Mouse (Mus musculus) heart, embryonic 11.5 days (tissue): ENCODE results near the gene Sdr9c7. TPM values are rescaled to one million over a fixed set of nuclear protein-coding genes. Genes with fewer than 3 reads are reported as not detected.

ENCODE experiments used
- ATAC-seq: fragments of 200-750 bp; cut with Nextera tagmentation; replicated peaks from 2 replicates; pipeline ENCODE4 v1.8.0; 2017; ENCODE audit warnings: moderate library complexity; ENCODE audit not compliant: insufficient number of reproducible peaks, low FRiP score, low TSS enrichment
- H3K27ac ChIP-seq: fragments of 300-500 bp; sonication (generic); 2 replicates; pipeline ENCODE4 v1.5.1; 2014; ENCODE audit warnings: mild to moderate bottlenecking, low read depth, low read length
- H3K27me3 ChIP-seq: fragments of 300-500 bp; sonication (generic); 2 replicates; pipeline ENCODE4 v1.6.1; 2014; ENCODE audit warnings: mild to moderate bottlenecking, low read length, mixed read lengths; ENCODE audit not compliant: control insufficient read depth, insufficient read depth
- H3K36me3 ChIP-seq: fragments of 300-500 bp; sonication (generic); 2 replicates; pipeline ENCODE4 v1.6.1; 2014; ENCODE audit warnings: mild to moderate bottlenecking, low read length, moderate library complexity, mixed read lengths; ENCODE audit not compliant: control insufficient read depth, insufficient read depth
- H3K4me1 ChIP-seq: fragments of 300-500 bp; sonication (generic); 2 replicates; pipeline ENCODE4 v1.6.1; 2014; ENCODE audit warnings: low read length; ENCODE audit not compliant: control insufficient read depth, insufficient read depth
- H3K4me2 ChIP-seq: fragments of 300-500 bp; sonication (generic); 2 replicates; pipeline ENCODE4 v1.6.1; 2014; ENCODE audit warnings: mild to moderate bottlenecking, moderate library complexity
- H3K4me3 ChIP-seq: fragments of 300-500 bp; sonication (generic); 2 replicates; pipeline ENCODE4 v1.5.1; 2014; ENCODE audit warnings: low read depth, low read length
- H3K9ac ChIP-seq: fragments of 300-500 bp; sonication (generic); 2 replicates; pipeline ENCODE4 v1.6.1; 2014; ENCODE audit warnings: mild to moderate bottlenecking, low read depth, low read length, moderate library complexity
- H3K9me3 ChIP-seq: fragments of 300-500 bp; sonication (generic); replicated peaks from 2 replicates; pipeline ENCODE4 v1.6.1; 2016; ENCODE audit warnings: low read length; ENCODE audit not compliant: control insufficient read depth
- WGBS: fragments of 180-500 bp; shearing (Covaris S2); extraction: QIAGEN DNeasy Blood & Tissue Kit; methylation state at CpG from one replicate; pipeline ENCODE4 v1.1.7; 2014; ENCODE audit not compliant: insufficient replicate concordance; 5-methylcytosine and 5-hydroxymethylcytosine counted together
- polyA plus RNA-seq: library from polyadenylated mRNA; unstranded; fragments of >200 nt; fragmentation: Nextera tagmentation; extraction: Ambion mirVana; gene quantifications from 2 replicates; pipeline ENCODE4 v1.2.1, GENCODE M21; 2014

Sdr9c7 gene
- polyA plus RNA-seq: not detected in 2 replicates

DNA sequence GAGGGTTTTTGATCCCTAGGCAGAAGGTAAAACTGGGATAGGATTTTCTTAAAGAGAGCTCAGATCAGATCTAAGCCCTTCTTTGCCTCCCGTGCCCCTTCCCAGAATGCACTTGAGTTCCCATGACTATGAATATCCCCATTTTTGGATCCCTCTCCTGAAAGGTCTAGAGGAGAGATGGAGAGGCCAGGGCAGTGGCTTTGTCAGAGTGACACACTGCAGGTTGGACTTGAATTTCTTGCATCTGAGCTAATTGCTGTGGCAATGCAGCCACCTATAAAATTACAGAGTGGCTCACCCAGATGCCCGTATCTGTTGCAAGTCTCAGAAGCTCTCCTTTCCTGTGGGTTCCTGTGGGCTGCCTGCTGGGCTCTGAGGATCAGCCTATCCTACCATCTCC is at the start of gene Sdr9c7:
Sdr9c7 (plus strand) TSS at position 301 of the 400 bp plus-strand sequence.
- Histone ChIP-seq H3K27me3 (no peaks in the 10 kb centered on the region; the same call in 1 of the 2 replicates), H3K4me3 (no peak within 1 kb of the TSS), H3K4me2 (no peak within 1 kb of the TSS), H3K36me3 (no peaks in the 10 kb centered on the region), H3K27ac (no peak within 1 kb of the TSS), H3K4me1 (no peaks in the 10 kb centered on the region), H3K9ac (no peak within 1 kb of the TSS), H3K9me3 (no peaks in the 10 kb centered on the region)
- WGBS: 73% methylated on average over 2 of the region's 2 CpGs
- no peak for ATAC-seq

DNA sequence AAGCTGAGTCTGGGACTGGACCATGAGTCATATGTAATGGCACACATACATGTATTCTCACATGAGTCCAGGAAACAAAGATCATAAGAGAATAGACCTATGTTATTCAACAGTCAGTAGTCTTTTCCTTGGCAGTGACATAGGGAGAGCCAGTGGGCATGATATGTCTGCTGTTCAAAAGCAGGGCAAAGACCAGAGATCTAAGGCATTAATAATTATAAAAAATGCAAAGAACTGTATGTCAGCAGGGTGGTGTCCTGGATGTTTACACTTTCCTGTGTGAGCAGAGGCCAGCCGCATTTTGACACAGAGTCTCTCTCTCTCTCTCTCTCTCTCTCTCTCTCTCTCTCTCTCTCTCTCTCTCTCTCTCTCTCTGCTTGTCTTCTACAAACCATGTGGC is 48.7 kb upstream of the Sdr9c7 start, which contains the start of gene Rdh19:
Rdh19 (plus strand) TSS at position 301 of the 400 bp plus-strand sequence.
- H3K4me2 ChIP-seq: no peak within 1 kb of the TSS
- WGBS: 54% methylated on average over 1 of the region's 1 CpGs
- no peak within 1 kb of the TSS for H3K9ac ChIP-seq
- H3K9me3 ChIP-seq: no peaks in the 10 kb centered on the region
- no peaks in the 10 kb centered on the region for H3K27me3 ChIP-seq
- no peak for ATAC-seq
- no peaks in the 10 kb centered on the region for H3K36me3 ChIP-seq
- H3K27ac ChIP-seq: no peak within 1 kb of the TSS
- no peak within 1 kb of the TSS for H3K4me3 ChIP-seq
- H3K4me1 ChIP-seq: no peaks in the 10 kb centered on the region

DNA sequence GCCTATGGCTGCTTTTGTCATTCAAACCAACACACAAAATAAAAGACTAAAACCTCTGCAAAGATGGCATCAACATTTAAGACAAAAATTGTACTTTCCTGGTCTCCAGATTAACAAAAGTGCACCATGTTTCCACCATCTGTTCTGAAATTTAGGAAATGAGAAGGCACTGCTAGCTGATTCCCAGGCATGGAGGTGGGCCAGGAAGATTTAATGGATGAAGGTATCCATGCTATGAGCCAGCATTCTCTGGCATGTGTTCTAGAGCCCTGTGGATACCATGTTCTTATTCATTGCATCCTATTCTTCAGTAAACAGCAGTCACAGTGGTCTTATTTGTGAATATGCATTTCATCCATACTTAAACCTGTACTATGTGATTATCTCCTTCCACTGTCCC is 41.9 kb upstream of the Sdr9c7 start:
- Histone ChIP-seq H3K27me3 (no peaks in the 10 kb centered on the region), H3K9me3 (no peaks in the 10 kb centered on the region; the same call in 1 of the 2 replicates), H3K4me3 (no peak overlapping the region), H3K4me1 (no peaks in the 10 kb centered on the region), H3K36me3 (no peaks in the 10 kb centered on the region), H3K9ac (no peak overlapping the region), H3K27ac (no peak overlapping the region), H3K4me2 (no peak overlapping the region)
- ATAC-seq: no peak

DNA sequence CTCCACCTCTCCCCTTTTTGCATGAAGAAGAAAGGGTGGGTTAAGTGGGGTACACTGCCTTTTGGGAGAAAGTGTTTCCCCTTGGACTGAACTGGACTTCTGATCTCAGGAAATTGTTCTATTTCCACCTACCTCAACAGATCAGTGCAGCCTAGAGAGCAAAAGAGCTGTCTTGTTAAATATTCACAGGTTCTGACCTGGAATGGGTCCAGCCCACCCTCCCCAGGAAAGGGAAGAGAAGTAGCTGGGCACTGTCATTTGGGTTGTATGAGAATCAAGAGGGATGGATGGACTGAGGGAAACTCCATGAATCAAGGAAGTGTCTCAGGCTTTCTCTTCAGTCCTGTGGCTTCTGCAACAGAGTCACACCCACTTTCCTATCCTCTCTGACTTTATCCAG is 33.4 kb upstream of the Sdr9c7 start:
- Histone ChIP-seq H3K4me1 (no peaks in the 10 kb centered on the region), H3K4me3 (no peak overlapping the region), H3K4me2 (no peak overlapping the region), H3K9ac (no peak overlapping the region), H3K27ac (no peak overlapping the region), H3K36me3 (no peaks in the 10 kb centered on the region), H3K27me3 (no peaks in the 10 kb centered on the region), H3K9me3 (no peaks in the 10 kb centered on the region)
- ATAC-seq: no peak

DNA sequence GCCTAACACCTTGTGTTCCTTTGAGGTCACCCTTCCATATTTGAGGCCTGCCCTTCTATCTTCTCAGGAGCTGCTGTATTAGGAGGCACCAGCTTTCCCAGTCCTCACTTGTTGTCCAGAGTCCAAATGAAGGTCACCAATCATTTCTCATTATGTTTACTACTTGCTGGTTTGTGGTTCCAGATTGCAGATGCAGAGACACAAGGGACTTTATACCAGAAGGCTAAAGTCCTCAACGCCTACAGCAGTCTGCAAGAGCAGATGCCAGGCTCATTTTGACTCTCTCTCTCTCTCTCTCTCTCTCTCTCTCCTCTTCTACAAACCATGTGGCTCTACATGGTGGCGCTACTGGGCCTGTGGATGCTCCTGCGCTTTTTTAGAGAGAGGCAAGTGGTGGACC is 32.1 kb upstream of the Sdr9c7 start, which contains the start of gene Rdh16f2:
Rdh16f2 (plus strand) TSS at position 243 of the 400 bp plus-strand sequence.
- H3K4me1 ChIP-seq: no peaks in the 10 kb centered on the region
- H3K4me3 ChIP-seq: no peak within 1 kb of the TSS
- no peaks in the 10 kb centered on the region for H3K27me3 ChIP-seq
- H3K9me3 ChIP-seq: peaks cover 2% of the 10 kb centered on the region; the same call in 1 of the 2 replicates
- H3K36me3 ChIP-seq: no peaks in the 10 kb centered on the region
- WGBS: 76% methylated on average over 3 of the region's 3 CpGs
- no peak within 1 kb of the TSS for H3K4me2 ChIP-seq
- H3K27ac ChIP-seq: no peak within 1 kb of the TSS
- ATAC-seq: no peak
- H3K9ac ChIP-seq: no peak within 1 kb of the TSS

GRCm38 (mm10) chr10:127872484-127872883 is 25.8 kb upstream of the Sdr9c7 start:
- 60% methylated on average over 4 of the region's 4 CpGs for WGBS
- no peak overlapping the region for H3K4me2 ChIP-seq
- H3K27me3 ChIP-seq: no peaks in the 10 kb centered on the region
- no peak overlapping the region for H3K27ac ChIP-seq
- no peaks in the 10 kb centered on the region for H3K4me1 ChIP-seq
- no peak for ATAC-seq
- H3K9me3 ChIP-seq: peaks cover 2% of the 10 kb centered on the region; the same call in 1 of the 2 replicates
- no peak overlapping the region for H3K9ac ChIP-seq
- H3K36me3 ChIP-seq: no peaks in the 10 kb centered on the region
- H3K4me3 ChIP-seq: no peak overlapping the region

DNA sequence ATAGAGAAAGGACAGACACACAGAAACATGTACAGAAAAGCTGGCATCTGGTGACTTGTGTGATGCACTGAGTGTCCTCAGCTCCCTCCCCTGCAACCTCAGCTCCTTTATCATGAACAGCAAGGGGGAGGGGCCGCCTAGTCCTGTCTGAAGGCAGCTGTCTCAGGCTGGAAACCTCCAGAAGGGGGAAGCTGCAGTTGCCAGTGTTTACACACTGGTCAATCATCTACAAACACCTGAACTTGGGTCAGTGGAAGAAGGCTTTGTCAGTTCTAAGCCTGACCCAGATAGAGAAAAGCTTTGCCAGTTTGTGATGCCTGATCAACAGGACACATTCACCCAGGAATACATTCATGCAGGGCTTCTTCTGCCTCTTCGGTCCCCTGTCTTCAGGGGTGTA is 20.6 kb upstream of the Sdr9c7 start:
- no peak for ATAC-seq
- Histone ChIP-seq H3K9ac (no peak overlapping the region), H3K4me2 (no peak overlapping the region), H3K36me3 (no peaks in the 10 kb centered on the region), H3K27me3 (no peaks in the 10 kb centered on the region), H3K4me3 (no peak overlapping the region), H3K27ac (no peak overlapping the region), H3K4me1 (no peaks in the 10 kb centered on the region; the same call in 1 of the 2 replicates), H3K9me3 (no peaks in the 10 kb centered on the region)
- 16% methylated on average over 2 of the region's 2 CpGs for WGBS

DNA sequence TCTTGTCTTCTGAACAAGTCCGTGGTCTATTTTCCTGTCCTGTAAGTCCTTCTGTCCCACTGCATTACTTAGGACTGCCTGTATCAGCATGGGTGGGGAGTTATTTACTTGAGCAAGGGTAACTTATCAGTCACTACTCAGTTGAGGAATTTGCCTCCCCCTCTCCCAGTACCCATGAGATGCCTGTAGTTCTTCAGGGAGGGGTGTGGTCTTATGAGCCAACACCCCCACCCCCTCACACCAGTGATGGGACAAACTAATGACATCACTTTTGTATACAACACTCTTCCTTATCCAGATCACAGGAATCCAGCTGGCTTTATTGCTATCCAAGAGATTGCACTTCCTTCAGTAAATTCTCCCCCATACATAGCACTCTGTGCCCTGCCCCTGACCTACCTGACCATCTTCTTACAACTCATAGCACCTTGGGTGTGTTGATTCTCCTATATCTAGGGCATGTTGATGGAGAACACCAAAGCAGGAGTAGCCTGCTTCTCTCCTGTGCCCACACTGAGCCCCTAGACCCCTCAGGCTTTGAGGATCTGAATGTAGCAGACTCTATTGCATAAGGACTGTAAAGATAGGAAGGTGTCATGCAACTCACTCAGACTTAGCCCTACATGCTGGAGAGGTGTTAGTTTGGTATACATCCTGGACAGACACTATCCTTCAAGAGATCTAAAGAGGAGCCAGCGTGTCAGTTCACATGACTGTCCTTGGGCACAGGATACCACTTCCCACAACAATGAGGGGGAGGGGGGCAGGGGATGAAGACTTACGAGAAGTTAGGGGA is 19.9 kb upstream of the Sdr9c7 start:
- Histone ChIP-seq H3K4me2 (no peak overlapping the region), H3K36me3 (no peaks in the 10 kb centered on the region), H3K27ac (no peak overlapping the region)

More for the DNA sequence above, 19.9 kb upstream of the Sdr9c7 start:
- WGBS: 47% methylated on average over 3 of the region's 3 CpGs
- H3K4me1 ChIP-seq: no peaks in the 10 kb centered on the region; the same call in 1 of the 2 replicates
- H3K9me3 ChIP-seq: no peaks in the 10 kb centered on the region
- ATAC-seq: no peak; the same call in 1 of the 2 replicates
- no peak overlapping the region for H3K4me3 ChIP-seq
- no peaks in the 10 kb centered on the region for H3K27me3 ChIP-seq
- no peak overlapping the region for H3K9ac ChIP-seq
